Mouse (Mus musculus) heart, embryonic 12.5 days (tissue): Measurements from ENCODE around the gene Tln1. TPM values are rescaled to one million over a fixed set of nuclear protein-coding genes. Genes with fewer than 3 reads are reported as not detected.
"Not testable (repeated sequence)": the region's sequence is repeated elsewhere in the genome, so short reads cannot be mapped to it uniquely, and the experiment has no call there.

ENCODE experiments used
- ATAC-seq: fragments of 200-750 bp; cut with Nextera tagmentation; 2 replicates; pipeline ENCODE4 v1.8.0; 2017; ENCODE audit warnings: moderate TSS enrichment, moderate library complexity; ENCODE audit not compliant: insufficient number of reproducible peaks, low FRiP score
- H3K27ac ChIP-seq: fragments of 300-500 bp; sonication (generic); 2 replicates; pipeline ENCODE4 v1.5.1; 2016; ENCODE audit warnings: mild to moderate bottlenecking, moderate library complexity; ENCODE audit not compliant: poor library complexity, severe bottlenecking
- H3K27me3 ChIP-seq: fragments of 300-500 bp; sonication (generic); replicated peaks from 2 replicates; pipeline ENCODE4 v1.6.1; 2016; ENCODE audit warnings: mild to moderate bottlenecking, moderate library complexity
- H3K36me3 ChIP-seq: fragments of 300-500 bp; sonication (generic); 2 replicates; pipeline ENCODE4 v1.6.1; 2016; ENCODE audit warnings: mild to moderate bottlenecking, moderate library complexity
- H3K4me1 ChIP-seq: fragments of 300-500 bp; sonication (generic); replicated peaks from 2 replicates; pipeline ENCODE4 v1.6.1; 2016; ENCODE audit warnings: mild to moderate bottlenecking
- H3K4me2 ChIP-seq: fragments of 300-500 bp; sonication (generic); 2 replicates; pipeline ENCODE4 v1.6.1; 2016; ENCODE audit warnings: mild to moderate bottlenecking, moderate library complexity
- H3K4me3 ChIP-seq: fragments of 300-500 bp; sonication (generic); 2 replicates; pipeline ENCODE4 v1.5.1; 2016; ENCODE audit warnings: mild to moderate bottlenecking
- H3K9ac ChIP-seq: fragments of 300-500 bp; sonication (generic); 2 replicates; pipeline ENCODE4 v1.6.1; 2016; ENCODE audit warnings: mild to moderate bottlenecking, moderate library complexity
- H3K9me3 ChIP-seq: fragments of 300-500 bp; sonication (generic); replicated peaks from 2 replicates; pipeline ENCODE4 v1.6.1; 2016; ENCODE audit warnings: mild to moderate bottlenecking, moderate library complexity
- WGBS: fragments of 180-500 bp; shearing (Covaris S2); methylation state at CpG from one replicate; pipeline ENCODE4 v1.1.7; 2016; 5-methylcytosine and 5-hydroxymethylcytosine counted together
- polyA plus RNA-seq: library from polyadenylated mRNA; unstranded; fragments of >200 nt; fragmentation: Nextera tagmentation; extraction: Ambion mirVana; gene quantifications from 2 replicates; pipeline ENCODE4 v1.2.1, GENCODE M21; 2016

Gene Tln1
- 117 and 124 TPM in 2 replicates for polyA plus RNA-seq

- Histone ChIP-seq H3K36me3 (peaks cover 37% of the 10 kb centered on the region), H3K27ac (peak within 1 kb of the TSS; percentile 100), H3K9ac (peak within 1 kb of the TSS; percentile 99), H3K4me3 (peak within 1 kb of the TSS; percentile 85), H3K4me2 (peak within 1 kb of the TSS; percentile 92), H3K27me3 (no peaks in the 10 kb centered on the region), H3K9me3 (no peaks in the 10 kb centered on the region), H3K4me1 (peaks cover 53% of the 10 kb centered on the region)
- peak; percentile 91 for ATAC-seq
- under 1% methylated on average over 62 of the region's 62 CpGs for WGBS
Measured at GRCm38 (mm10) chr4:43561997-43562768, at the start of gene Tln1, which contains the start of gene Creb3. Tln1 (minus strand) TSS chr4:43562691. Creb3 (plus strand) TSS chr4:43562332.

DNA sequence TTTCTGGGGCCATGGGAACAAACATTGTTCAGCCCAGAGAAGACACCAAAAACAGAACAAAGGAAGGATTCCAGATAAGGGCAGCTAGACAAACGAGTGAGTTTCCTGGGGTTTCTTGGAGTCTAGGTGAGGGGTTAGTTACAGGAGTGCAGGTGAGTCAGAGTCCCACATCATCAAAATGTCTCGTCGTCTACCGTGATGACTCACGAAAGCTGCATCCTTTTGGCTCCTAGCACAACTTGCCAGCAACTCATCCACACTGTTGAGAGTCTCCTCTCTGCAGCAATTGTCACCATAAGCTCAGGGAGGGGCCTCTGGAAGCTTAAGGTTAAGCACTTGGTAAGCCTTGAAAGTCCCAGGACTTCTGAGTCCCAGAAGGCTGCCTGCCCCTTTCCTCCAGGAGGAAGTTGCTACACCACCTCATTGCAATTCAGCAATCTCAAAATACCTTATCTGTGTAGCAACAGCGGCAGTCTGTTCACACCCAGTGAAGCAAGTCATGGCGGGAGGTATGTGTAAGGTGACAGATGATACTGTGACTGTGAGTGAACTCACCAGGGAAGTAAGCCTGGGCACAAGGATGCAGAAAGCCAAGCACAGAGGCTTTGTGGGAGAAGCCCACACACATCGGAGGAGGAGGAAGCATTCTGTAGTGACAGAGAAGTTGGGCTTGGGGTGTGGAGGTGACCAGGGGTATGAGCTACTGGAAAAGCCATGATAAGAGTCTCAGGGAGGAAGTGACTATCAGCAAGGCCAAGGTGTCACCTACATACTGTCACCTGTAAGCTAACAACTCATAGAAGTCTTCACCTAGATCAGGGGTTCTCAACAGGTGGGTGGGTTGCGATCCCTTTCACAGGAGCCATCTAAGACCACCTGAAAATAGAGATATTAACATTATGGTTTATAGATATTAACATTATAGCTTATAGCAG, 42.5 kb upstream of the Tln1 start:
- Histone ChIP-seq H3K27me3 (no peaks in the 10 kb centered on the region), H3K4me1 (peaks cover 10% of the 10 kb centered on the region), H3K9ac (no peak overlapping the region), H3K4me2 (no peak overlapping the region), H3K9me3 (no peaks in the 10 kb centered on the region), H3K27ac (no peak overlapping the region), H3K4me3 (no peak overlapping the region), H3K36me3 (no peaks in the 10 kb centered on the region)
- WGBS, result 40% methylated on average over 9 of the region's 9 CpGs
- 0 out of 2 replicates have a peak, but pooled peaks have one; percentile 18 for ATAC-seq

DNA sequence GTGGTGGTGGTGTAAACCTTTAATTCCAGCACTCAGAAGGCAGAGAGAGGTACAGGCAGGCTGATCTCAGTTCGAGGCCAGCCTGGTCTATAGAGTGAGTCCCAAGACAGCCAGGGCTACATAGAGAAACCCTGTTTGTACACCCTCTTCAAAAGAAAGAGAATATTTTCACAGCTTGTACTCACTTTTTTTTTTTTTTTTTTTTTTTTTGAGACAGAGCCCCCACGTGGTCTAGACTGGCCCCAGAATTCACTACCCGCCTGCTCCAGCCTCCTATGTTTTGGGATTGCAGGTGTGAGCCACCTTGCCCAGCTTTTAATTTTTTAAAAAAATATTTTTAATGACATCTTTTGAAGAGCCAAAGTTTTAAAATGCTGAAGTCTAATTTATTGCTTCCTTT, 41.6 kb upstream of the Tln1 start:
- H3K9me3 ChIP-seq, result no peaks in the 10 kb centered on the region
- H3K4me2 ChIP-seq, result no peak overlapping the region
- no peak overlapping the region for H3K27ac ChIP-seq
- no peaks in the 10 kb centered on the region for H3K27me3 ChIP-seq
- WGBS, result 70% methylated on average over 3 of the region's 3 CpGs
- no peak overlapping the region for H3K9ac ChIP-seq
- no peaks in the 10 kb centered on the region for H3K36me3 ChIP-seq
- ATAC-seq, result no peak
- peaks cover 10% of the 10 kb centered on the region for H3K4me1 ChIP-seq
- H3K4me3 ChIP-seq, result no peak overlapping the region

DNA sequence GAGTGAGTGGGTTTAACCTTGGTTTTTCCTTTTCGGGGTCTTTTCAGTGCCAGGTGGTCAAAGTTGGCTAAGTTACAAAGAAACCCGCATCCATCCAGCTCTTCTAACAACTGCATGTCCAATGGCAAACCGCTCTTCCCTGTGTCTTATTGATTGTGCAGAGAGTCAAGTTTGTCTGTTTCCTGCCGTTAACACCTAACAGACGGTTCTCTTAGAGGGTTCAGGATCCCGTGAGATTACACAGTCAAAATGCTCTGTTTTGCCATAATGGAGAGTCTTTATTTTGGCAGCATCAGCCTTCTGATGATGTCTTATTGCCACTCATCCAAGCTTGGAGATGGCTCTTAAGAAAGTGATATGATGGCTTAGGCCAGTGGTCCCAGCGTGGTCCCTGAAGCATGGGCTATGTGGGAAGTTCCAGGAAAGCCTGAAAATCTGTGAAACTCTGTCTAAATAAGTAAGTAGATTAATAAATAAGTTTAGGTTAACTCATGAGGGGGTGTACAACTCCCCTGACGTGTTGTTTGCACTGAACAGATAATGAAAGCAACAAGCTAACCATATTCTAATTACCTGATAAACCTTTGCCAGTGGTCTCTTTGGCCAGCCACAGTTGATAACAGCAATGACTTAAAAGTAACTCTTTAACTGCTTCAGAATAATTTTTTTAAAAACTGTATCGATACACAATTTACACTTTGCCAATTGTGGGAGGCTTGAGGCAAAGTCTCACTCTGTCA, 37.9 kb upstream of the Tln1 start:
- Histone ChIP-seq H3K27ac (no peak overlapping the region), H3K36me3 (no peaks in the 10 kb centered on the region), H3K4me1 (peaks cover 10% of the 10 kb centered on the region), H3K4me2 (no peak overlapping the region), H3K4me3 (no peak overlapping the region), H3K9me3 (no peaks in the 10 kb centered on the region), H3K9ac (no peak overlapping the region), H3K27me3 (no peaks in the 10 kb centered on the region)
- 71% methylated on average over 9 of the region's 9 CpGs for WGBS
- ATAC-seq, result no peak

DNA sequence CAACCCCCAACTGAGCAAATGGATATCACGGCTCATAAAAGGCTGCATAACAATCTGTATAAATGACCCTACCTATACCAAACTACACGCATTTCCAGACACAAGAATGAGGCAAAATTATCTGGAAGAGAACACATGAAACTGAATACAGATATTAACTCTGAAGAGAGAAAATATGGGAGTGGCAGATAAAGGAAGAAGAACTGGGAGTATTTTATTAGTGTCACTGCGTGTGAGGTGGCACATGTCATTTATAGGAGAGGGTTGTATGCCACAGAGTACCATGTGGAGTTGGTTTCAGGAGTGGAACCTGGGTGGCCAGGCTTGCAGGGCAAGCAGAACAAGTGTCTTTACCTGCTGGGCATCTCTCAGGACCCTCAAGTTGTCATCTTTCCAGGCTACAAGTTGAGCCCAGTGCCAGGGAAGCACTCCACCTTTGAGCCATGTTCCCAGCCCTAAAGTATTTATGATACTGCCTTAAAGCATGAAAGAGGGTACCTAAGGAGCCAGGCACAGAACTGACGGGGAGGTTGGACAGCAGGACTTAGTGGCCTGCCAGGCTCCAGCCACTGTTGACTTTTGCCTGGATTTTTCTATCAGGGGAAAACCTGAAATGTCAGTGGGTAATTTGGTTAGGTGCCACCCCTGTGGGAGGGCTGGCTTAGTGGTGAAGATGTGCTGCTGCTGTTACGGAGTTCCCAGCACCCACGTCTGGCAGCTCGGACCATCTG, 36.3 kb upstream of the Tln1 start:
- H3K4me3 ChIP-seq, result no peak overlapping the region
- no peaks in the 10 kb centered on the region for H3K27me3 ChIP-seq
- H3K9ac ChIP-seq, result no peak overlapping the region
- no peak for ATAC-seq
- no peak overlapping the region for H3K4me2 ChIP-seq
- no peaks in the 10 kb centered on the region for H3K4me1 ChIP-seq
- no peaks in the 10 kb centered on the region for H3K36me3 ChIP-seq
- no peak overlapping the region for H3K27ac ChIP-seq
- no peaks in the 10 kb centered on the region for H3K9me3 ChIP-seq
- 82% methylated on average over 7 of the region's 7 CpGs for WGBS

DNA sequence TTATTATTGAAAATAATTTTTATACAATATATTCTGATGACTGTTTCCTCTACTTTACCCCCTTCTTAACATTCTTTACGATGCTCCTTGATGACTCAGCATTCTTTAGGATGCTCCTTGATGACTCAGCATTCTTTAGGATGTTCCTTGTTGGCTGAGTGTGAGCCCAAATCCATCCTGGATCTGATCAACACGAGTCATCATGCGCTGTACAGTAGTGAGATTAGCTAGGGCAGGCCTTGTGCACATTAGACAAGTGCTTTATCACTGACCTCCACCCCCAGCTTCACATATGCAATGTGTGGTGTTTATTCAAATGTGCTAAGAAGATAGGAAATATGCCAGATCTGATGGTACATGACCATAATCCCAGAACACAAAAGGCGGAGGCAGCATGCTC, 35.7 kb upstream of the Tln1 start:
- Histone ChIP-seq H3K27ac (no peak overlapping the region), H3K36me3 (no peaks in the 10 kb centered on the region), H3K9ac (no peak overlapping the region), H3K4me3 (no peak overlapping the region), H3K9me3 (no peaks in the 10 kb centered on the region), H3K4me2 (no peak overlapping the region), H3K27me3 (no peaks in the 10 kb centered on the region), H3K4me1 (no peaks in the 10 kb centered on the region)
- no peak for ATAC-seq
- 76% methylated on average over 4 of the region's 4 CpGs for whole genome bisulfite sequencing

DNA sequence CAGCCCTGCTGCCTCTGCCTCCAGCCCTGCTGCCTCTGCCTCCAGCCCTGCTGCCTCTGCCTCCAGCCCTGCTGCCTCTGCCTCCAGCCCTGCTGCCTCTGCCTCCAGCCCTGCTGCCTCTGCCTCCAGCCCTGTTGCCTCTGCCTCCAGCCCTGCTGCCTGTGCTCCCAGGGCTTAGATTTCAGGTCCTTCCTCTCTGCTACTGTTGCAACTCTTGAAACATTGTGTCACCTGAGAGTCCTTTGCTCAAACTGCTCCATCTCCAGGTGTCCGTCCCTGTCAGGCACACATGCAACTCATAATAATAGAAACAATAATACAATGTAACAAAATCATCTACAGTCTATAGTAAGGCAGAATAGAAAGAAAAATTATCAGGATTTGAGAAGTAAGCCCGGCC, 34.1 kb upstream of the Tln1 start:
- H3K4me3 ChIP-seq, H3K36me3 ChIP-seq, ATAC-seq, H3K4me2 ChIP-seq, H3K27me3 ChIP-seq, H3K9me3 ChIP-seq, H3K4me1 ChIP-seq, H3K9ac ChIP-seq, H3K27ac ChIP-seq: not testable (repeated sequence)
- WGBS, result 76% methylated on average over 2 of the region's 2 CpGs

DNA sequence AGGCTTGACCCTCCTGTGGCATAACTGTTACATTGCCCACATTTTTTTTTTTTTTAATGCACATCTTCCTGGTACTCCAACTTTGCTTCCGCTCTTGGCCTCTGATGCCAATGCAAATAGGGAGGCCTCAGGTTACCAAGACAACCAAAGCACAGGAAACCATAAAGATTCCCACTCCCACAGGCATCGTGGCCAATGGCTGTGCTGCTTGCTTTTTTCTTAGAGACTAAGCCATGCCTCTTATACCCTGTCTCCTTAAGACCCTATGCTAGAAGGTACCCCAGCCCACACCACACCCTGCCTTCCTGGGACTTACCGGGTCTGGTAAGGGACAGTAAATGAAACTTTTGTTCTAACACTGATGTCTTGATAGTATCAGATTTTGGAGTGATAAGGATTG, 31.0 kb upstream of the Tln1 start:
- H3K4me3 ChIP-seq, result no peak overlapping the region
- H3K27ac ChIP-seq, result no peak overlapping the region
- ATAC-seq, result no peak
- H3K27me3 ChIP-seq, result no peaks in the 10 kb centered on the region
- no peak overlapping the region for H3K4me2 ChIP-seq
- no peaks in the 10 kb centered on the region for H3K36me3 ChIP-seq
- no peaks in the 10 kb centered on the region for H3K9me3 ChIP-seq
- H3K4me1 ChIP-seq, result peaks cover 2% of the 10 kb centered on the region; the same call in 1 of the 2 replicates
- no peak overlapping the region for H3K9ac ChIP-seq
- 59% methylated on average over 3 of the region's 3 CpGs for WGBS

DNA sequence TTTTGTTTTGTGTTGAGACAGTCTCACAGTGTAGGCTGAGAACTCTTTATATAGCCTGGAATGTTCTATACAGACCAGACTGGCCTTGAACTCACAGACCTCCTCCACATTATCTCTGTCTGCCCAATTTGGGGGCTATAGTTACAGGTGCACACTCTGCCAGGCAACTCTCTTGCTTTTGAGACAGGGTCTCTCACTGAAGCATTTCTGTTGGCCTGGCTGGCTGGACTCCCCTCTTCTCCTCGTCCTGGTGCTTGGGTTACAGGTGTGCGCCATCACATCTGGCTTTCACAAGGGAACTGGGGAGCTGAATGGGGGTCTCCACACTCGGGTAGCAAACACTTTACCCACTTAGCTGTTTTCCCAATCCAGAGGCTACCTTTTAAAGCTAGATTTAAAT, 29.5 kb upstream of the Tln1 start:
- no peak overlapping the region for H3K4me3 ChIP-seq
- no peak overlapping the region for H3K9ac ChIP-seq
- WGBS, result 69% methylated on average over 3 of the region's 3 CpGs
- no peaks in the 10 kb centered on the region for H3K27me3 ChIP-seq
- H3K36me3 ChIP-seq, result no peaks in the 10 kb centered on the region
- peaks cover 10% of the 10 kb centered on the region; the same call in 1 of the 2 replicates for H3K4me1 ChIP-seq
- no peak overlapping the region for H3K27ac ChIP-seq
- no peak for ATAC-seq
- H3K4me2 ChIP-seq, result no peak overlapping the region
- H3K9me3 ChIP-seq, result no peaks in the 10 kb centered on the region

GRCm38 (mm10) chr4:43591543-43591942, 29.1 kb upstream of the Tln1 start:
- no peaks in the 10 kb centered on the region for H3K27me3 ChIP-seq
- H3K27ac ChIP-seq, result no peak overlapping the region
- H3K4me3 ChIP-seq, result no peak overlapping the region
- no peak overlapping the region for H3K9ac ChIP-seq
- WGBS, result 51% methylated on average over 5 of the region's 5 CpGs
- H3K4me2 ChIP-seq, result no peak overlapping the region
- H3K9me3 ChIP-seq, result no peaks in the 10 kb centered on the region
- no peak for ATAC-seq
- no peaks in the 10 kb centered on the region for H3K36me3 ChIP-seq
- peaks cover 10% of the 10 kb centered on the region; the same call in 1 of the 2 replicates for H3K4me1 ChIP-seq
